16 mouse cellular contexts compared by ENCODE assay signal in genomic region chr6:94575526-94576166, GRCm38 (mm10).
A peak's percentile ranks its signal among the peaks of the same experiment; 100 is the strongest.
DNase-seq lines count a peak whose midpoint lies in the region; ATAC-seq lines count a peak whose summit lies in the region.
"Had no signal": no experiment of that assay in that cellular context is flagged by ENCODE, and none has a peak within 500 bp of the region (broad histone marks: within the 10 kb centered on the region; RNA-seq: fewer than 3 reads in every experiment).

No protein-coding gene starts in this region.

- intact Hi-C loops in heart, postnatal 14 days (cut with DNase I), result no loop called here

- H3K4me1 ChIP-seq in heart, embryonic 11.5 days (ENCODE audit: control insufficient read depth, insufficient read depth, low read length), result peaks cover 7% of the 10 kb centered on the region
- peaks cover 16% of the 10 kb centered on the region; the same call in 1 of the 2 replicates for H3K4me1 ChIP-seq in forebrain, embryonic 11.5 days (replicated peaks; ENCODE audit: control insufficient read depth, insufficient read depth, low read length)
- peaks cover 26% of the 10 kb centered on the region for H3K4me1 ChIP-seq in hindbrain, embryonic 13.5 days (replicated peaks)
- H3K4me1 ChIP-seq in midbrain, embryonic 15.5 days, result peaks cover 17% of the 10 kb centered on the region
- H3K4me1 ChIP-seq in intestine, embryonic 15.5 days (replicated peaks), result no peaks in the 10 kb centered on the region
- H3K4me1 ChIP-seq: embryonic facial prominence, embryonic 12.5 days had no signal

- no peaks in the 10 kb centered on the region for H3K9me3 ChIP-seq in heart, embryonic 11.5 days (replicated peaks; ENCODE audit: control insufficient read depth, low read length)
- H3K9me3 ChIP-seq in forebrain, embryonic 11.5 days (ENCODE audit: control insufficient read depth, low read length), result no peaks in the 10 kb centered on the region
- H3K9me3 ChIP-seq in hindbrain, embryonic 13.5 days, result no peaks in the 10 kb centered on the region; the same call in 1 of the 2 replicates
- no peaks in the 10 kb centered on the region for H3K9me3 ChIP-seq in midbrain, embryonic 15.5 days
- no peaks in the 10 kb centered on the region for H3K9me3 ChIP-seq in intestine, embryonic 15.5 days
- H3K9me3 ChIP-seq: embryonic facial prominence, embryonic 12.5 days had no signal

- H3K4me2 ChIP-seq in heart, embryonic 11.5 days, result no peak overlapping the region; the same call in 1 of the 2 replicates
- no peak overlapping the region for H3K4me2 ChIP-seq in forebrain, embryonic 11.5 days (ENCODE audit: low read depth, low read length, severe bottlenecking)
- 0 out of 2 replicates have a peak overlapping the region, but pooled peaks have one; percentile 8 for H3K4me2 ChIP-seq in hindbrain, embryonic 13.5 days
- no peak overlapping the region for H3K4me2 ChIP-seq in midbrain, embryonic 15.5 days
- H3K4me2 ChIP-seq in intestine, embryonic 15.5 days (replicated peaks), result no peak overlapping the region
- H3K4me2 ChIP-seq: embryonic facial prominence, embryonic 12.5 days had no signal

- H3K36me3 ChIP-seq in heart, embryonic 11.5 days (ENCODE audit: control insufficient read depth, insufficient read depth, low read length), result no peaks in the 10 kb centered on the region
- H3K36me3 ChIP-seq in forebrain, embryonic 11.5 days (ENCODE audit: control insufficient read depth, insufficient read depth, low read length), result no peaks in the 10 kb centered on the region
- no peaks in the 10 kb centered on the region for H3K36me3 ChIP-seq in hindbrain, embryonic 13.5 days
- H3K36me3 ChIP-seq in midbrain, embryonic 15.5 days (replicated peaks), result no peaks in the 10 kb centered on the region
- no peaks in the 10 kb centered on the region for H3K36me3 ChIP-seq in intestine, embryonic 15.5 days
- H3K36me3 ChIP-seq: embryonic facial prominence, embryonic 12.5 days had no signal

- H3K27ac ChIP-seq in heart, embryonic 11.5 days (ENCODE audit: low read depth, low read length), result 0 out of 2 replicates have a peak overlapping the region, but pooled peaks have one; percentile 6
- H3K27ac ChIP-seq in forebrain, embryonic 11.5 days (ENCODE audit: low read depth, low read length), result peak overlapping the region; percentile 51; the same call in 1 of the 2 replicates
- H3K27ac ChIP-seq in hindbrain, embryonic 13.5 days, result peak overlapping the region; percentile 67
- H3K27ac ChIP-seq in midbrain, embryonic 15.5 days, result peak overlapping the region; percentile 77
- no peak overlapping the region for H3K27ac ChIP-seq in intestine, embryonic 15.5 days
- H3K27ac ChIP-seq: embryonic facial prominence, embryonic 12.5 days; left cerebral cortex, adult 2 months had no signal

- DNase-seq in heart, postnatal 14 days, result no peak
- no peak for DNase-seq in forebrain, embryonic 11.5 days (ENCODE audit: low spot score)
- DNase-seq in left cerebral cortex, adult 8-10 months (ENCODE audit: low spot score in 2 of 2), result no peak
- DNase-seq in T-cell, adult 2 months (ENCODE audit: low spot score), result no peak
- DNase-seq: adrenal gland, adult 8-10 months; cerebellum, postnatal 14 days; gastrocnemius, postnatal 36 days; liver, postnatal 0 days; spleen, adult 18-20 months; thymus, postnatal 25 days had no signal

- no peak for ATAC-seq in heart, embryonic 11.5 days (replicated peaks; ENCODE audit: insufficient number of reproducible peaks, low FRiP score, low TSS enrichment)
- no peak for ATAC-seq in forebrain, embryonic 11.5 days (replicated peaks; ENCODE audit: low FRiP score)
- no peak for ATAC-seq in hindbrain, embryonic 13.5 days (ENCODE audit: low FRiP score)
- peak; percentile 83 for ATAC-seq in midbrain, embryonic 15.5 days (replicated peaks)
- ATAC-seq in intestine, embryonic 15.5 days, result no peak
- ATAC-seq: liver, postnatal 0 days had no signal

- peak overlapping the region; percentile 10; the same call in 1 of the 2 replicates for H3K9ac ChIP-seq in heart, embryonic 11.5 days (ENCODE audit: low read depth, low read length)
- H3K9ac ChIP-seq in forebrain, embryonic 11.5 days (ENCODE audit: low read length), result peak overlapping the region; percentile 17; the same call in 1 of the 2 replicates
- H3K9ac ChIP-seq in hindbrain, embryonic 13.5 days, result 0 out of 2 replicates have a peak overlapping the region, but pooled peaks have one; percentile 43
- no peak overlapping the region for H3K9ac ChIP-seq in midbrain, embryonic 15.5 days
- H3K9ac ChIP-seq in intestine, embryonic 15.5 days, result no peak overlapping the region
- H3K9ac ChIP-seq: embryonic facial prominence, embryonic 12.5 days; liver, postnatal 0 days had no signal

- no peaks in the 10 kb centered on the region for H3K27me3 ChIP-seq in heart, embryonic 11.5 days (ENCODE audit: control insufficient read depth, insufficient read depth, low read length)
- H3K27me3 ChIP-seq in forebrain, embryonic 11.5 days (ENCODE audit: control insufficient read depth, insufficient read depth, low read length), result no peaks in the 10 kb centered on the region
- H3K27me3 ChIP-seq in hindbrain, embryonic 13.5 days, result no peaks in the 10 kb centered on the region
- H3K27me3 ChIP-seq in midbrain, embryonic 15.5 days (replicated peaks), result no peaks in the 10 kb centered on the region
- no peaks in the 10 kb centered on the region for H3K27me3 ChIP-seq in intestine, embryonic 15.5 days (replicated peaks)
- H3K27me3 ChIP-seq: embryonic facial prominence, embryonic 12.5 days had no signal

- WGBS in heart, embryonic 11.5 days (ENCODE audit: insufficient replicate concordance), result 57% methylated on average over 9 of the region's 9 CpGs
- 37% methylated on average over 9 of the region's 9 CpGs for WGBS in forebrain, embryonic 11.5 days
- WGBS in hindbrain, embryonic 13.5 days, result 28% methylated on average over 9 of the region's 9 CpGs
- 29% methylated on average over 9 of the region's 9 CpGs for WGBS in midbrain, embryonic 15.5 days
- WGBS in intestine, embryonic 15.5 days, result 68% methylated on average over 9 of the region's 9 CpGs

- no peak overlapping the region for H3K4me3 ChIP-seq in heart, embryonic 11.5 days (ENCODE audit: low read depth, low read length)
- H3K4me3 ChIP-seq in forebrain, embryonic 11.5 days (ENCODE audit: low read depth, low read length), result no peak overlapping the region
- no peak overlapping the region for H3K4me3 ChIP-seq in hindbrain, embryonic 13.5 days
- H3K4me3 ChIP-seq in midbrain, embryonic 15.5 days, result no peak overlapping the region
- no peak overlapping the region for H3K4me3 ChIP-seq in intestine, embryonic 15.5 days (replicated peaks)
- H3K4me3 ChIP-seq: embryonic facial prominence, embryonic 12.5 days; left cerebral cortex, adult 2 months had no signal

Comparison
In these comparisons a context has a peak if more than half of its experiments do, and no peak if none do; other contexts are left out.
1. H3K9ac ChIP-seq: peak in heart, embryonic 11.5 days (single experiment), forebrain, embryonic 11.5 days (single experiment) and hindbrain, embryonic 13.5 days (single experiment); none in midbrain, embryonic 15.5 days (single experiment) and intestine, embryonic 15.5 days (single experiment).